Mouse (Mus musculus) megakaryocyte, adult 5-6 weeks (primary cell): ENCODE data around the gene Sema6d. TPM values are rescaled to one million over a fixed set of nuclear protein-coding genes. Genes with fewer than 3 reads are reported as not detected.

ENCODE experiments used
- ATAC-seq: 2 replicates; pipeline ENCODE4 v1.8.0; 2016; ENCODE audit warnings: mild to moderate bottlenecking, inconsistent platforms; ENCODE audit not compliant: poor library complexity, severe bottlenecking
- total RNA-seq, 2 experiments: library from RNA; stranded (forward) in 1 of 2; stranded (reverse) in 1 of 2; fragments of 153-499, 151-499 nt in 1 of 2; fragments of 221-1000, 200-1000 nt in 1 of 2; gene quantifications; 2 replicates each; pipeline versions ENCODE4 v1.2.3 to v1.2.4; 2015 to 2017

The Sema6d gene
- total RNA-seq (2015) (0.02 and 0.04 TPM in 2 replicates), total RNA-seq (2017) (0.11 and 0.24 TPM in 2 replicates)

DNA sequence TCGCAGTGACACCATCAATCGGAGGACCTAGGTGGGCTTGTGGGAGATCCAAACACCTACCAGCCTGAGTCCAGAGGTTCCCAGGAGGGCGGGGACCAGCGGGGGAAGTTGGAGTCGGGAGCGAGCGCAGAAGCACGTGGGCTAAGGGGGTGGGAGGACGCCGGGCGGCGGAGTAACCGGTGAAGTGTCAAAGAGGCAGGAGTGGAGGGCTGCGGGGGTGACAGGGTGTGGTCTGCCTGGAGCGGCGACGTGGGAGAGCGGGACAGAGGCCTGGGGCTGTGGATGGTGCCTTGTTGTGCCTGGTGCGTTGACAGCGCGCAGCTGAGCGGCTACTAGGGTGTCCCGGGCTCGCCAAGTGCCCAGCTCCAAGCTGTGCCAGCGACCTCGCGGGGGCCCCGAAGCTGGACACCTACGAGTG lies at the start of gene Sema6d:
Gene Sema6d, plus strand, starts transcription at position 157 of the 418 bp plus-strand sequence.
- no peak for ATAC-seq

DNA sequence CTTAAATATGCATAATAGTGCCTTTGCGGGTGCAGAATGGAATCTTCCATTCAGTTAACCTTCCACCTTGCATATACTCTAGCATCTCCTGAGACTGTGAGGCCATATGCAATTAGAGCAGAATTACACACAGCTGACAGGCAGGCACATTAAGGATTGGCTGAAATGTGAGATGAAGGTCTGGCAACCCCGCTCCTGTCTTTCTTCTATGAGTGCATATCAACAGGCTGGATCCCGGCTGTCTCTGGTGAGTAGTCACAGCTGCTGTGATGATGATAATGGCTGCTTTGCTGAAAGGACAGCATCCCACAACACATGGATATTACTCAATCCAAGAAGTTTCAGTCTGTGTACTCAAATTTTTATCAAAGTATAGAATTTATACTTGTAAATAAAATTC lies 29.9 kb upstream of the Sema6d start:
- no peak for ATAC-seq

DNA sequence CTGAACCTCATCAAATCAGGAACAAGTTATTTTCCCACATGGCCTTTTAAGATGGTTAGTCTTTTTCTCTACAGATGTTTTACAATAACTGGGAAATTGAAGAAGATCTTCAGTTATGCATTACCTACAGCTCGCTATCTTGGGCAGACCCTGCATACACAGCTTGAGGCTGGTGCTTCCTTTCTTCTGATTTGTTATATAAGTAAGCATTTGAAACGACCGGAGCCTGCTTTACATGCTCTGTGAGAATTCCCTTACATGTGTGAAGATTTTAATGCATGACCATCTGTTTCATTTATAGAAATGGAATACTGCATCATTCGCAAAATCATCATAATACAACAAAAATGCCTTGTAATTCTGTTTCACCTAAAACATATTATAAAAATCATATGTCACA lies 21.4 kb upstream of the Sema6d start:
- no peak for ATAC-seq

DNA sequence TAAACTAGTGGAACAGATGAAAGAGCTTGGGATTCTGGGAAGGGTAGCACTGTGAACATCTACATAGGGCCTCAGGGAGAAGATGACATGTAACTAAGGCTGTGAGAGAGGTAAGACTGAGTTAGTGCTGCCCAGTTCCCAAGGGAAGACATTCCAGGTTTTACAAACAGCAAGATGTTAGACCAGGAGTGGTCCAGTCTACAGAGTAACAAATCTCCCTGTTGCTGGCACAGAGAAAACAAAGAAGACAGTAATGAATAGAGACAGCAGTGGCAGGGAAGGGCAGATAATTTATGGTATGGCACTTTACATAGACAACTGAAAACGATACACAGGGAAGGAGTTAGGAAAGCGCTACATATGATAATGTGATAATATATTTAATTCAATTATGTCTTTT lies 19.1 kb upstream of the Sema6d start:
- no peak for ATAC-seq

DNA sequence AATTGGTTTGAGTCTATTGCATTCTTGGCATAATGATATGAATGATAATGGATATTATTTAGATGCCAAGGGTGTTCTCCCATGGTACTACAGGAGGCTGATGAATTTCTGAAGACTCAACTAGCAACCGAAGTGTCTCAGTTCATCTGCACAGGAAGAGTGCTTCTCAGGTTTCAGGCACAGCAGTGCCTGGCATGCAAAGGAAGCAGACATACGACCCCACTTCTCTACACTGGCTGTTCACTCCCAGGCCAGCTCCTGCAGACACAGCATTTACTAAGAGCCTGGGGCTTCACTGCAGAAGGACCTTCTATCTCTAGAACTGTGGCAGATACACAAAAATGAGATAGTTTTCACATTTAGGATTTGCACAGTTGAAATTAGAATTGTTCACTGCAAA lies 18.4 kb upstream of the Sema6d start:
- no peak for ATAC-seq

DNA sequence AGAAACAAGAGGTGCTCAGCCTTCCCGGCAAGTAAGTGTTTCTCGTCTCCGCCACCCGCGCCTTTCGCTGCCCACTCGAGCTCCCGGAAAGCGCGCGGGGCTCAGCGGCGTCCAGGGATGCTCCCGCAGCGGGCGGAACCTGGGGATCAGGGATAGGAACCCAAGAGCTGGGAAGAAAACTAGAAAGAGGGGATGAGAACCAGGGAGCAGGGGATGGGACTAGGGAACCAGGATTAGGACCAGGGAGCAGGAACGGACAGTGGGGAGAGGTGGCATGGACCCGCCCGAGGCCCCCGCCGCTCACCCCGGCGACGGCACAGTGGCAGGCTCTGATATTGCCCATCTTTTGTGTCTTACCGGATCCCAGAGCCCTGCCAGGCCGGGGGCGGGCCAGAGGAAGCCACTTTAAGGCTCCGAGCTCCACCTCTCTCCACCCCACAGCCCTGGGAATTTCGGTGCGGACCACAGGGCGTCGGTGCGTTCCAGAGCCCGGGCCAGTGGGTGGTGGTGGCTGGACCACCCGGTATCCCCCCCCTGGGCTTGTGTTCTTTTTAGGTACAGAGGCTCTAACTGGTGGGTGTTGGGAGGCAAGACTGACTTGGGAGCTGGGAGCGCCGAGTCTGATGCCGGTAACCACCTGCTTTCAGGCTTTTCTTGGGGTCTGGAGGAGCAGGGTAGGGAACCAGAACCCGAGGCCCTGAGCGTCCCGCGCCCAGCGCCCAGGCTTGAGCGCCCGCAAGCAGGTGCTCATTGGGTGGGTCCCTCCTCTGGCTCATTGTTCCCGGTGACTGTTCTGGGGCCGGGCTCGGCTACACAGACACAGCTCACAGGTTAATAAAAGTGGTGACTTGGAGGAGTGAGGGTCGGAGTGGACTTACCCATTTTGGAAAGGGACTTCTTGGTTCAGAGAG lies 717 bp downstream of the Sema6d start:
- ATAC-seq: no peak

DNA sequence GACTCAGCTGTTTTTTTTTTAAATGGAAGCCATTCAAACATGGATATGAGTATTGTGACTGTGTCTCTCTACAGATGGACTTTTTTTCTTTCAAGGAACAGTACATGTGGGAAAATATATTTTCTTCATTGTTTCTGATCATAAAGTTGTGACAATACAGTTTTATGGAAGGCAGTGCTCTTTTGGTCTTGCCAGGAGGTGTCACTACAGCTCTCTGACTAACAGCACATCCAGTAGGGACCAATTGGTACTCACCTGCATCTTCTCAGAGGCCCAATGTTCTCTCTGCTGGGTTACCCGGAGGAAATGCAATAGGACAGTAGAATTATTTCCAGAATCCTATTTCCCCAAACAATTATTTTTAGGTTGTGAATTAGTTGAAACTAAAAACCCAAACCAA lies 9.9 kb downstream of the Sema6d start:
- no peak for ATAC-seq

DNA sequence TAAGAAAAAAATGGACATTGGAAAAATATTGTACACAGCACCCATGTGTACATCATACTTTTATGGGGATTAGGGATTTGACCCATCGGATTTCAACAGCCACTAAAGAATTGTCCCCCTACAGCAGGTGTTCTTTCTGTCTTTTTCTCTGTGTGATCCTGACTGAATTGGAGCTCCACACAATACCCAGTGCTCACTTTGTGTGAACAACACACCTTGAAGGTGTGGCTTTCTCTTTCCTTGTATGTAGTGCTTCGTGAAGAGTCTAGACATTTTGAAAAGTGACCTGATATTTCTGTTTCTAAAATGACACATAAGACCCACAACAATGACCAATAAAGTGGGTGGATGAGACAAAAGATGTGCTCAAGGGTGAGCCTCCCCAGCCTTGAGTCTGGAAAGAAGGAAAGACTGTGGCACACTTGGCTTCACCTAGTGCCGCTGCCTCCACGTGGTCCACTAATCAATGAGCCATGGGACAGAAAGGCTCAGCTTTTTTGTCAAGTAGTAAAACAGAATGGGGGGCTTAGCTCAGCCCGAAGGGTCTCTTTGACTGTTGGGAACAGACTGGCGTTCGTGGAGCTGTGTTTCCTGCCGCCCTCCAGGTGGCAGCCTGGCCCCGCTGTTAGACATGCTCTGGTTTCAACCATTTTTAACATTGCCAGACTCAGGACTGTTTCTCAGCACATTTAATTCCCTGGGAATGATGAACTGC lies 10.9 kb downstream of the Sema6d start:
- 0 out of 2 replicates have a peak, but pooled peaks have one; percentile 40 for ATAC-seq

DNA sequence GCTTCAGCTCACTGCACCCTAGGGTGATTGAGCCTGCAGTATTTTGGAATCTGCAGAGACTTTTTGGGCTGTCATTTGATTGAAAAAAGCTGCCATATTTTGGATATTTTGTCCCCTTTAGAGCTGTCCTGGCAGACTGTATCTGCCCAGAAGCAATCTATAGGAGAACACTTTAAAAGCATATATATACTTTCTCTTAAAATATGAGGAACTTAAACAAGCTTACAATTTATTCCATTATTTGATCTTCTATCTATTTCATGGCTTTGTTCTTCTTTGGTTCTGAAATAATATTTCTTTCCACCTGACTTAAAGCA lies 11.4 kb downstream of the Sema6d start:
- no peak for ATAC-seq

DNA sequence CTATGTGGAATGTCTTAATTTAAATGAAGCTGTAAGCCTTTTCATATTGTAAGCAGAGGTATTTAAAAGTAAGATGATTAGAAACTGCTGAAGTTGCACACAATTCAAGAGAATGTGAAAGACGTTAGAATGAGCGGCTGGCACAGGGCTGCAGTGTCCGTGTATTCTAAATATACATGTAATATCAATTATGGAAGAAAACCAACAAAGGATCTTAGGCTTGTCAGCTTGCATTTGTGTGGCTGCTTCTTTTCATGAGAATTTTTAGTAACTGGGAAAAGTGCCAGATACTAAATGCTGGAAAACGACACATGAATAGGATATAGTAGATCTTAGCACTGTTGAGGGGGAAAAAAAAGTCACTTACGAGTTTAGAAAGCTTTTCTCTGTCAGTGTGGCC lies 11.8 kb downstream of the Sema6d start:
- no peak for ATAC-seq

DNA sequence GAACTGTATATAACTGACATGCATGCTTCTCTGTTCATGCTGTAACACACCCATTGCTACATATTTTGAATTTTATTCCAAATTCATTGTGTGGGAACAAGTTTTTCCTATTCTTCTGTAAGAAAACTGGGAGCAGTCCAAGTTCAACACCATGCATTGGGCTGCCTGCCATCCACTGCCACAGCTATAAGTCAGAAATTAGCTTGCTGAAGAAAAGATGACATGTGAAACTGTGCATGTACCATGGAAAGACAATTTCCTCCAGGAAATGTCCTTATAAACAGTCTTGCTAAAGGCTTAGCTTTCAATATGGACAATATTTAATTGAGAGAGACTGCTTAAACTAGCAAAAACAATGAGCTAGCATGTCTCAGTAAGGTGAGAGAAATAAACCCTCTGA lies 13.5 kb downstream of the Sema6d start:
- no peak for ATAC-seq

DNA sequence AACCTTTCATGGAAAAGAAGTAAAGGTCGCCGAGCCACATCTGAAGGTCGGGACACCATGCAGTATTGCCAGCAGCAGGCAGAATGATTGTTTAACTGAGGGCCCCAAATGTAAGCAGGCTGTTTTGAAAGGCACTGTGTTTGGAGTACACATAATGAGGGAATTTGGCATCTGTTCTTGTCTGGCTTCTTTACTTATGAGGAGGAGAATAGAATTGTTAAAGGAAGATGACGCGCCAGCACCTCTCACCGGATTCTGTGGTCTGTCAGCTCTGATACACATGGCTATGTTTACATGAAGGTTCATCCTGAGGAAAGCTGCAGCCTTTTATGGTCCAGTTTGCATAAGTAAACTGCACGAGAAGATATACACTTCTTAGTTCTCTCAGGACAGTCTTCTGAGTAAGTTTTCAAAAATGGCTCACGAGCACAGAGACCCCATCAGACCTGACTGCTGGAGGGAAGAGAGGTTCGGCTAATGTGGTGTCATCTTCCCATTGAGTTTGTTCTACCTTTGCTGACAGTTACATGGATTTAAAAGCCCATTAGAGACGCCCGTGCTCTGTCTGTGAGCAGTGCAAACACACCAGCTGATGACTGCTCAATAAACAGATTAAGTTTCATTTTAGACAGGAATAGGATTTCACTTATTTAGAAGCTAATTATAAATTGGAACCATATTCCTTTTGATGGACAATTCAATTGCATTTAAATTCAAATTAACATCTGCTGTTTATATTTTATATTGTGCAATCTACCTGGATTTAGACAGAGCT lies 28.9 kb downstream of the Sema6d start:
- ATAC-seq: no peak

DNA sequence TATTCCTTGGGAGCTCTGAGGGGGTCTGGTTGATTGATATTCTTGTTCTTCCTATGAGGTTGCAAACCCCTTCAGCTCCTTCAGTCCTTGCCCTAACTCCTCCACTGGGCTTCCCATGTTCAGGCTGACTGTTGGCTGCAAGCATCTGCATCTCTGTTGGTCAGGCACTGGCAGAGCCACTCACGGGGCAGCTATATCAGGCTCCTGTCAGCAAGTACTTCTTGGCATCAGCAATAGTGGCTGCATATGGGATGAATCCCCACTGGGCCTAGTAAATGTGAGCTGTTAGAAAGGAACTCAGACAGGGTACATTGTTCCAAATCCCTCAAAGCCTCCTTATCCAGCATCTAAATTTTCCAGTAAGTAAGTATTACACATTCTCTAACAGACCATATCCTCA lies 30.6 kb downstream of the Sema6d start:
- ATAC-seq: no peak

DNA sequence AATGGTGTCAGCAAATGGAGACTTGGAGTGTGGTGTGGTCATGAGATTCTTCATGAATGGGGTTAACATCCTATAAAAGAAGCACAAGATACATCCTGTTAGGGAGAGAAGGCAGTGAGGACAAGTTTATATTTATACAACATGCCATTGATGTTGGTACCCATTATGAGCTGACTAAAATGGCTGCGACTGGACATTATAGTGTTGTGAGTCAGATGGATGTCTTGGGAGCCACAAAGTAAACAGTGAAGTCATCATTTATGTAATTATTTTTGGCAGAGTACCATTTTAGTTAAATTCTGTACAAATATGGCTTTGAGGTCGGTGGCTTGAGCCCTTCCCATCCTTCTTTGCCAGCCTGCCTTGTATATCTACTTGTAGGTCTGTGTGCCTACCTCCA lies 31.8 kb downstream of the Sema6d start:
- ATAC-seq: no peak

DNA sequence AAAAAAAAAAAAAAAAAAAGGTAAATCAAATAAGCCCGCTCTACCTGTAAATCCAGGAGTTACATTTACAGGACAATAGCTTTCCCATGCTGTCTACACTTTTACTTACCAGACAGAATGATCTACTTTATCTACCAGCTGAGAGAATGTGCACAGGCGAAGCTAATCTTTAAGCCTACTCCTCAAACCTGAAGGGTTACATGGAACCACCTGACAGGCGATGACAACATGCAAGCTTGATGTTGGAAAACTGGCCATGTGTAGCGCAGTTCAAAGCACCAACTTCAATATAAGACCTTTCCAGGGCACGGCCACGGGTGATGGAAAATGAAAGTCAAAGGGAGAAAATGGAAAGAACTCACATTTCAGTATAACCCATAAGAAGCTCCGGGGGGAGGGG lies 35.7 kb downstream of the Sema6d start:
- no peak for ATAC-seq

DNA sequence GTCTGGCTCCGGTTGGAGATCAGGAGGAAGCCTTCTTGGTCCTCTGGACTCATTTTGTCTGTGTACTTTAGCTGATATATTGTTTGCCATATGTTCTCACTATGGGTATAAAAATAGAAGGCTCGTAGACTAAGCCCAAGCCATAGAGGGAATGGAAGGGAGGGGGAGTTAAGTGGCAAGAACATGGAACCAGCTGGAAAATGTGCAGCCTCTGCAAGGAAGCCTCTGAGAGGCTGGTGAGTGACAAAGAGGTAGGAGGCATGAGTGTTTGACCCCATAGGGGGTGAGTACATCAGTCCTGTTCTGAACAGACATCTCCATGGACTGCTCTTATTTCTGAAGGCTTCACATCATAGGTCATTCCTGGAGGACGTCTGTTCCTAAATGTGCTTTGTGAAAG lies 37.1 kb downstream of the Sema6d start:
- no peak for ATAC-seq

DNA sequence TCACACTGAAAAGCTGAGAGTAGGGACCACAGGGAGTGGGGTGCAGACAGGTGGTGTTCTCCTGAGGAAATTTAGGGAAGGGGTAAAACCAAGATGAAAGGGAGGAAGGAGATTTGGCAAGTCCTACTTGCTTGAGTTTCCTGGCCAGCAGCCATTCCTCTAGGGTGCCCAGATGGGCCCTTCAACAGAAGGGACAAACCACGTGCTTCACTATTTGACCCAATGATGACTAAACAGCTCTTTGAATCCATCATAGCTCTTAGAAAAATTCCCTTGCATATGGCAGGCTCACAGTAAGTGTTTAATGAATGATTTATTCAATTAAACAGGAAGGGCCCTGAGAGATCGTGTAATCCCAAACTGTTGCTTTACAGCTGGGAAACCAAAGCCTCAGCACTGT lies 41.1 kb downstream of the Sema6d start:
- no peak for ATAC-seq

DNA sequence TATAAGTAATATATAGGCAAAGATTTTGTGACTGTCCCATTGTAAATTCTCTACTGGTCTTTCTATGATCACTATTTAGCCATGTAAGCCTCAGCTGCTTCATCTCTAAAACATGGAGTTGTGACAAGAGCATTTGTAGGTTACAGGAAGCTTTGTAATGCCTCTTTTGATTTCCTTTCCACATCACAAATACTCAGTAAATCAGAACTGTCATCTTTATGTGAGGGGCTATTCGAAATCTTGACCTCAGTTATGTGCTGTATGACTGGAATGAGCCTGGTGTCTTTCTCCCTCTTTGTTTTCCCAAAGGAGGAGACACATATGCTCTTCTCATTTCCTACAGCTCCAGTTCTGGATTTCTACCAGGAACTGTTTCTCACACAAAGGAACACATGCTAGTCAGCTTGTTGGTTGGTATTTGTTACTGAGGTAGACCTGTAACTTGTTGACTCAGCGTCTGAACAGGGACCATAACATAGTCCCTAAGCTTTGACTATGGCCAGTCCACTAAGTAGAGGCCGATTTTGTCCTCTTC lies 51.8 kb downstream of the Sema6d start:
- ATAC-seq: no peak

DNA sequence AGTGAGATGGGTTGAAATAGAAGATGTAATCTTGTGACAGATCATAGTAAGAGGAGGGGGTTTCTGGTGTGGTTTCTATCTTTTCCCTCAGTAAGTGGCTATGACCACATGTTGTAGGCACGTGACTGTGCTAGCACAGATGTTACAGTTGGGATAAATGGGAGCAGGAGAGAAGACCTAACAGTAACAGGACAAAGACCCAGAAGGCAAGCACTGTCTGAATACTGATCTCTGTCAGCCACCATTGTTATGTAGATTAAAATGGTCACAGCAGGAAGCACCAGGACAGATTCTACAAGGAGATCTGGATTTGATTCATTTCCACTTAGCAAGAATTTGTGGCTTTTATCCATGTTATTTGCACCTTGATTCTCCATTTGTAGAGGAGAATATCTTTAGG lies 55.8 kb downstream of the Sema6d start:
- no peak for ATAC-seq

DNA sequence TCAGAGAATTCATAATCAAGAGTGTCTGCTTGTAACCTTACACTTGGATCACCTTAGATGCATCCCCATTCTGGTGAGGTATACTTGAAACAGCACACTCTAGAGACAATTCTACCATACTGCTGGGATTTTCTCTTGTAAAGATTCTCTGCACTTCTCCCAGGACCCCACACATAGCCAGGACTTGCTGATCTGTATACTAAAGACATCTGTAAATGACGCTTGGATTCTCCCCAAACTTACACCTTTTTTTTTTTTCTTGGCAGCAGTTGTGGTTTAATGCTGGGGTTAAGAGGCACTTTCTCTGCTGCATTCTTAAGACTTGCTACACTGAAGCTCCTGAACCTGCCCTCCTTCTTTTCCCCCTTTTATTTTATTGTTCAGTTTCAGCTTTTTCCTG lies 68.4 kb downstream of the Sema6d start:
- ATAC-seq: no peak

DNA sequence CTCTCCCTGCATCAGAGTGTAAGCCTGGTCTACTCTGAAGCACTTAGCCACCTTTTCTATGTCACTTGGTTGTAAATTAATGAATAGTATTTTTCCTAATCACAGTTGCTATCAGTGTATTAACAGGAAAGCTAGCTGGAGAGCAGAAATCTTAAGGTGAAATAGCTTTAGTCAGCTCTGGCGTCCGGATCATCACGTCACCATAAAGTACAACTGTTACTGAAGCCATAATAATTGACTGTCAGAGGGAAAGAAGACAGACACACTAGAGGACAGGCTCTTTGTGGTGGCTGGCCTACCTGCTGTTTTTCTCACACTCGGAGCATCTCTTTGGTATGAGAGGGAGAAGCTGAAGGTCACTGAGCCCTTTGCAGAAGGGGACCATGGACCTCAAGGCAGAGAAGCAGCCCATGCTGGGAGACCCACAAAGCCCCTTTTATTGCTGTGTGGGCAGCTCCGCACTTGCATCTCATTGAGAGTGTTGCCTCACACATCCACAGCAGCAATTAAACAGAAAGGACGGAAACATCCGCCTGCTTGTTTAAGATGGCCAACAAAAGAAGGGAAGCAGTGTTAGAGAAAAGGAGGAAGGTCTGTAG lies 72.3 kb downstream of the Sema6d start:
- no peak for ATAC-seq
